Comparison of ENCODE assay signal across 9 mouse cellular contexts in the genomic region with DNA sequence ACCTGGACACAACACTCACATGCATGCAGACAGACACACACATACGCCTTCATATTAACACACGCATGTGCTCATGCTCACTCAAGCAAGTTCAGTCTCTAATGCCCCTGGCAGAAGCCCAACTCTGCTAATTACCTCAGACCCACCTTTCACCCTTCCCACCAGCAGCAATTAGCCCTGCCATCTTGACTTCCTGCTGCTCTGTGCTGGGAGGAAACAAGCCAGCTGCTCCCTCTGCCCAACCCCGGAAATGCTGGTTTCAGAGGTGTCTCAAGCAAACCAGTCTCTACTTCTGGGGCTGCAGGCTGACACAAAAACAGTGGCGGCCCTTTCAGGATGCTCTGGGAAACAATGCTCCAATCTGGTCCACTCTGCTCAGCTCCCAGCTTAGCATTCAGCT. TPM values are rescaled to one million over a fixed set of nuclear protein-coding genes. Genes with fewer than 3 reads are reported as not detected.
DNase-seq lines count a peak whose midpoint lies in the region; ATAC-seq and TF ChIP-seq lines count a peak whose summit lies in the region.
"Had no signal": no experiment of that assay in that cellular context is flagged by ENCODE, and none has a peak within 500 bp of the region (broad histone marks: within the 10 kb centered on the region; RNA-seq: fewer than 3 reads in every experiment).

No protein-coding gene starts in this region.

- WGBS in heart, postnatal 0 days, result 62% methylated on average over 4 of the region's 4 CpGs
- 25% methylated on average over 4 of the region's 4 CpGs for WGBS in intestine, postnatal 0 days

- no peaks in the 10 kb centered on the region for H3K9me3 ChIP-seq in heart, postnatal 0 days (replicated peaks; ENCODE audit: control insufficient read depth, low read length)
- no peaks in the 10 kb centered on the region for H3K9me3 ChIP-seq in intestine, postnatal 0 days (ENCODE audit: control insufficient read depth)
- H3K9me3 ChIP-seq in megakaryocyte, embryonic 14.5 days, result peaks cover 4% of the 10 kb centered on the region
- H3K9me3 ChIP-seq: limb, embryonic 13.5 days had no signal

- no peak for TF ChIP-seq EP300 in heart, postnatal 0 days (IDR thresholded peaks at IDR 0.05; ENCODE audit: low read depth)

- no peak for DNase-seq in heart, postnatal 0 days (ENCODE audit: low spot score)
- no peak for DNase-seq in heart, adult 8-10 months (ENCODE audit: low spot score)
- DNase-seq in ZHBTc4 (ENCODE audit: low read depth, low spot score), result peak; percentile 72
- peak; percentile 79 for DNase-seq in thymus, postnatal 4 days
- DNase-seq in frontal cortex, postnatal 25 days (ENCODE audit: low spot score in 2 of 2), result no peak
- no peak for DNase-seq in urinary bladder, adult 18-20 months (ENCODE audit: low spot score in 2 of 2)

- ATAC-seq in heart, postnatal 0 days (ENCODE audit: insufficient read depth, low read depth), result peak; percentile 6; the same call in 1 of the 2 replicates
- peak; percentile 50 for ATAC-seq in intestine, postnatal 0 days

- H3K4me1 ChIP-seq in heart, postnatal 0 days (ENCODE audit: control insufficient read depth, insufficient read depth), result peaks cover 16% of the 10 kb centered on the region
- peaks cover 29% of the 10 kb centered on the region for H3K4me1 ChIP-seq in intestine, postnatal 0 days (replicated peaks; ENCODE audit: control insufficient read depth, insufficient read depth, low read length)
- peaks cover 67% of the 10 kb centered on the region for H3K4me1 ChIP-seq in megakaryocyte, embryonic 14.5 days

- no peak overlapping the region for H3K9ac ChIP-seq in heart, postnatal 0 days (replicated peaks; ENCODE audit: low read depth, low read length)
- no peak overlapping the region for H3K9ac ChIP-seq in intestine, postnatal 0 days (ENCODE audit: low read depth, low read length)
- H3K9ac ChIP-seq: limb, embryonic 13.5 days had no signal

- no peaks in the 10 kb centered on the region for H3K36me3 ChIP-seq in heart, postnatal 0 days (replicated peaks; ENCODE audit: control insufficient read depth, insufficient read depth, low read length)
- no peaks in the 10 kb centered on the region for H3K36me3 ChIP-seq in intestine, postnatal 0 days (ENCODE audit: control insufficient read depth, insufficient read depth)
- peaks cover 11% of the 10 kb centered on the region for H3K36me3 ChIP-seq in megakaryocyte, embryonic 14.5 days (replicated peaks; ENCODE audit: low read length)
- H3K36me3 ChIP-seq: limb, embryonic 13.5 days had no signal

- H3K27me3 ChIP-seq in heart, postnatal 0 days (ENCODE audit: control insufficient read depth, insufficient read depth, low read length), result 0 out of 2 replicates have a peak, but pooled peaks cover 2% of the 10 kb centered on the region
- no peaks in the 10 kb centered on the region for H3K27me3 ChIP-seq in intestine, postnatal 0 days (replicated peaks; ENCODE audit: control insufficient read depth, insufficient read depth, low read length)
- H3K27me3 ChIP-seq in megakaryocyte, embryonic 14.5 days (replicated peaks), result no peaks in the 10 kb centered on the region

- no peak overlapping the region for H3K4me3 ChIP-seq in heart, postnatal 0 days (ENCODE audit: low read depth, low read length)
- no peak overlapping the region for H3K4me3 ChIP-seq in intestine, postnatal 0 days (ENCODE audit: low read depth, low read length)
- H3K4me3 ChIP-seq in megakaryocyte, embryonic 14.5 days (replicated peaks), result peak overlapping the region; percentile 72
- H3K4me3 ChIP-seq: limb, embryonic 13.5 days had no signal

- TF ChIP-seq CTCF in heart, postnatal 0 days (IDR thresholded peaks at IDR 0.05; ENCODE audit: low read depth), result no peak
- no peak for TF ChIP-seq CTCF in intestine, postnatal 0 days (IDR thresholded peaks at IDR 0.05; ENCODE audit: low read depth)

- no peak overlapping the region; the same call in 1 of the 2 replicates for H3K4me2 ChIP-seq in heart, postnatal 0 days (ENCODE audit: low read depth, low read length)
- H3K4me2 ChIP-seq in intestine, postnatal 0 days (replicated peaks; ENCODE audit: low read depth), result 0 out of 2 replicates have a peak overlapping the region, but pooled peaks have one; percentile 21
- H3K4me2 ChIP-seq: limb, embryonic 13.5 days had no signal

- 0 out of 2 replicates have a peak overlapping the region, but pooled peaks have one; percentile 22 for H3K27ac ChIP-seq in heart, postnatal 0 days (ENCODE audit: low read depth)
- H3K27ac ChIP-seq in intestine, postnatal 0 days (ENCODE audit: low read depth, low read length), result peak overlapping the region; percentile 66; the same call in 1 of the 2 replicates
- H3K27ac ChIP-seq: limb, embryonic 13.5 days had no signal

RNA-seq across cellular contexts. Expression of a gene that starts 12.9 kb away (rescaled TPM):
- 4.7 and 6.5 TPM in 2 replicates for total RNA-seq in heart, postnatal 0 days (2014; rRNA removed; ENCODE audit: low replicate concordance)
- 1.2 and 1.6 TPM in 2 replicates for polyA plus RNA-seq in heart, postnatal 0 days (2015; fragmentation: Nextera tagmentation; extraction: Ambion mirVana)
- total RNA-seq in heart, adult 8-10 months (2022), result 1 to 10 TPM; 4.2 to 6.4 (median 4.4) TPM
- 11.7 and 14.4 TPM in 2 replicates for polyA plus RNA-seq in intestine, postnatal 0 days (2015; fragmentation: Nextera tagmentation; extraction: Ambion mirVana)
- polyA plus RNA-seq in megakaryocyte, embryonic 14.5 days (2012; ENCODE audit: insufficient read depth, low replicate concordance), result 4.1 and 10.3 TPM in 2 replicates

Comparison
In these comparisons a context has a peak if more than half of its experiments do, and no peak if none do; other contexts are left out.
1. DNase-seq: peak in ZHBTc4 (single experiment) and thymus, postnatal 4 days (single experiment); none in heart, postnatal 0 days (single experiment), heart, adult 8-10 months (single experiment), frontal cortex, postnatal 25 days (0 of 2) and urinary bladder, adult 18-20 months (0 of 2).